Mouse (Mus musculus) spleen, adult 2 months (tissue): ENCODE measurements around the gene Slc22a17.

Source experiments
- CTCF ChIP-seq: fragments of 200-500 bp; IDR thresholded peaks from 2 replicates; pipeline ENCODE4 v1.5.1; 2011; ENCODE audit warnings: mild to moderate bottlenecking, inconsistent platforms; ENCODE audit not compliant: insufficient read depth, insufficient read length, insufficient replicate concordance; ENCODE audit errors: extremely low read depth
- POLR2A ChIP-seq: fragments of 200-500 bp; IDR thresholded peaks from 2 replicates; pipeline ENCODE4 v1.6.1; 2011; ENCODE audit warnings: low read depth, low read length, inconsistent platforms

GRCm38 (mm10) chr14:54925349-54926342 is 12.7 kb upstream of the Slc22a17 start, which contains the start of gene Efs:
- TF ChIP-seq CTCF (no peak), POLR2A (no peak)
